Mouse (Mus musculus) cerebellum, postnatal 36 days (tissue): ENCODE results near the gene Tmem189.

Experiments
- DNase-seq, 2 experiments: peaks; one replicate each; pipeline ENCODE4 v3.0.0; 2021 to 2022; ENCODE audit warnings: mixed read lengths in 2 of 2

The Tmem189 gene

GRCm38 (mm10) chr2:167689501-167690218 lies at the start of gene Tmem189:
Gene Tmem189 (minus strand): TSS chr2:167689822.
- peak; percentile 33 to 49 for DNase-seq

- DNase-seq = no peak
These were observed 49.4 kb upstream of the Tmem189 start for GRCm38 (mm10) chr2:167739030-167739429.

GRCm38 (mm10) chr2:167734861-167735260 lies 45.2 kb upstream of the Tmem189 start:
- no peak for DNase-seq

DNA sequence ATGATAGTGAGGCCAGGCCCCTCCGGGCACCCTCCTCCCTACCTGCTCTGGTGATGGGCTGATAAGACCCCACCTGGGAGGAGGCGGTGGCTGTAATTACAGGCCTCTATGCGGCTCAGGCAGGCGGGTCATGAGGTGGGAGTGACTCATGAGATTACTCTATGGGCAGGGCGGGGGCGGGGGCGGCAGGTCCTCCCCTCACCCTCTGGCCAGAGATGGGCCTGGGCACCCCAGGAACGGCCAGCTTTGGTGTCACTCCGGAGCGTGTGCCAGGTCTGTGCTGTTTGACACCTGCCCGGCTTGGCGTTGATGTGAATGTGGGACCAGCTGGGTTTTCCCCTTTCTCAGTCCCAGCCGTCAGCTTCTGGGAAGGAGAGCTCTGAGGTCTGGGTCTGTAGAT lies 41.5 kb upstream of the Tmem189 start:
- no peak for DNase-seq

- no peak for DNase-seq
These were observed 40.4 kb upstream of the Tmem189 start for GRCm38 (mm10) chr2:167730036-167730435.

GRCm38 (mm10) chr2:167727161-167727560 lies 37.5 kb upstream of the Tmem189 start:
- DNase-seq = peak in 1 of 2 experiments; percentile 27

DNA sequence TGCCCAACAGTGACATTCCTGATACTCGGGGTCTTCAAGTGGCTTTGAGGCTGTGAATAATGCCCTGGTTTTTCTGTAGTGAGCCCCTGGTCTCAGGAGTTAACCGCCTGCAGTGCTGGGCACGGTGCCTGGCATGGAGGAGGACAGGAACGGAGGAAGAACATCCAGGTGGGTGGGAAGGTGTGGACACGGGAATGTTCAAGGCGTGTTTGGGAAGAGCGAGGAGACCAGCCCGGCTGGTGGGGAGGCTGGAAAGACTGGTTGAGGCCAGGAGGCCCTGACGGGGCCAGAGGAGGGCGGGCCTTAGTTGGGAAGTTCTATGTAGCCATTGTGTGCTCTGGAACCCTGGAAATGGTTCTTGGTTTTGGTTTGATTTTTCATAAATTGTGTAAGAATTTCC lies 36.3 kb upstream of the Tmem189 start:
- no peak for DNase-seq

GRCm38 (mm10) chr2:167723589-167724206 lies 34.1 kb upstream of the Tmem189 start:
- DNase-seq = no peak

- DNase-seq = no peak
These were observed 32.9 kb upstream of the Tmem189 start for GRCm38 (mm10) chr2:167722538-167722937.

GRCm38 (mm10) chr2:167721159-167721882 lies 31.7 kb upstream of the Tmem189 start:
- DNase-seq = no peak

DNA sequence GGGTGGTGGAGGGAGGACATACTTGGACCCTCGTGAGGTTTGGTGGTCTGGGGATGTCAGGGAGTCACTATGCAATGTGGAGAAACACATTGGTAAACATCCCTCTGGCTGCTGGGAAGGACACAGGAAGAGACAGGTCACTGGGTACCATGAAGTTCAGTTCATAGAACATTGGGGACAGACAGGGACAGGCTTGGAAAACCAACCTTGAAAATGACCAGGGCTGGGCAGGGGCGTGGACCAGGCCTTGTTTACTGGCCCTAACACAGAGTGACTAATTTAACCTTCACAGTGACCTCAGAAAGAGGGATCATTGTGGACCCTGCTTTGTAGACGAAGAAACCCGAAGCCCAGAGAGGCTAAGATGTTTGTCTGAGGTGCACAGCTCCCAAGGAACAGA lies 29.9 kb upstream of the Tmem189 start:
- DNase-seq = no peak

DNA sequence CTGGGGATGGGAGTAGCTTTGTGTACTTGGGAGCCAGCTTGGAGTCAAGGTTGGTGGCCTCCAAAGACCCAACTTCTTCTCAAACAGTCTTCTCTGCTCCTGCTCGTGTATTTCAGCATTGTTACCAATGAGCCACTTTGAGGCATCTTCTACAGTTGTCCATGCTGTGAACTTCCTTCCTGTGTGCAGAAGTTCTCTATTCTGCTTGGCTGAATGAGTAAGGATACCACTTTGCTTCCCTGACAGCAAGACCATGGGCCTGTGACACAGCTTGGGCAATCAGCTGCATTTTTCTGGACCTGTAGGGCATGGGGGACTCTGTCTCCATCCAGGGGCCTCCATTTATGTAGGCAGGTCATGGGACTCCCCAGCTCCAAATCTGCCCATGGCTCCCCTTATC lies 27.6 kb upstream of the Tmem189 start:
- DNase-seq = no peak

DNA sequence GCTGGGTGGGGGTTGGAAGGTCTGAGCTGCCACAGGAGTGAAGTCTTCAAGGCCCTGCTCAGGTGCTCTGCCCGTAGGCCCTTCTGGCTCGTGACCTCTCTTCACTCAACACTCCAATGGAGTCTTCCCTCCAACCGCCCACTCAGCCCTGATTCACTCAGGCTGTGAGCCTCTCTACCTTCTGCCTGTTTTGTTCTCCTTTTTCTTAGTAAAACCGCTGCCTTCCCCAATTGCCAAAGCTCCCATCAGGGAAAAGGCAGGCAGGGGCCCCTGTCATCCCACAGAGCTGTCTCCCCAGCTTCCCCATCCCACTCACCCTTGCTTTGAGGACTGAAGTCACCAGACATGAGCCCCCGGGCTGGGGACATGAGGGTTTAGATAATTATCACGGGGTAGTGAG lies 25.4 kb upstream of the Tmem189 start:
- no peak for DNase-seq

DNA sequence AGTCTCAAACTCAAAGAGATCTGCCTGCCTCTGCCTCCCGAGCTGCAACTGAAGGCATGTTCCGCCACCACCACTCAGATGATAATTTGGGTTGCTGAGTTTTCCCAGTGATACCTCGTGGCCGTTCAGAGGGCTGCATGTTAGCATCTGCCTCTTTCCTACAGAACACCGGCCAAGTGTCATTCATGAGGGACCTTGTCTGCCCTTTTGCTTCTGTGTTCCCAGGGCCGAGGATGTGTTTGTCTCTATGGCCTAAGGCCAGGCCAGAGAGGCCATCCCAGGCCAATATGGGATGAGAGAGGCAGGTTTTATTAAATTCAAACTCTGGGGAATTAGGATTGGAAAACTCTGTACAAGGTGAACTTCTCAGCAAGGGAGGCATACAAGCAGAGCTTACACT lies 24.7 kb upstream of the Tmem189 start:
- no peak for DNase-seq

- DNase-seq = no peak
These were observed 23.5 kb upstream of the Tmem189 start for GRCm38 (mm10) chr2:167712872-167713821.

DNA sequence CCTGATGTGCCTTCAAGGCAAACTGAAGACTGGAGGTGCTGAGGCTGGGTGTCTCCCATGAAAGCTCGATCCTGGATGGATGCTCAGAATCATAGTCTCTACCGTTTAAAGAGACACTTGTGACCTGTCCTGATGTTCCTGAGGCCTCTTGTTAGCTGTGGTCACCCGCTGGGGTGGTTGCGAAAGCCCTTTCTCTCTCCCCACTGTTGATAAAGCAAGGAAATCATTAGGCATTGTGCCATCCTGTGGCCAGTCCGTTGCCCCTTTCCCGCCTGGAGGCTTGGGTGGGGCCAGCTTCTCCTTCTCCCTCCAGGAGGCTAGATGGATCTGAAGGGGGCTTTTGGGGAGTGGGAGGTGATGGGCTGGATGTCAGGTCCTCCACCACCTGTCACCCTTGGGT lies 21.0 kb upstream of the Tmem189 start:
- DNase-seq = no peak

DNA sequence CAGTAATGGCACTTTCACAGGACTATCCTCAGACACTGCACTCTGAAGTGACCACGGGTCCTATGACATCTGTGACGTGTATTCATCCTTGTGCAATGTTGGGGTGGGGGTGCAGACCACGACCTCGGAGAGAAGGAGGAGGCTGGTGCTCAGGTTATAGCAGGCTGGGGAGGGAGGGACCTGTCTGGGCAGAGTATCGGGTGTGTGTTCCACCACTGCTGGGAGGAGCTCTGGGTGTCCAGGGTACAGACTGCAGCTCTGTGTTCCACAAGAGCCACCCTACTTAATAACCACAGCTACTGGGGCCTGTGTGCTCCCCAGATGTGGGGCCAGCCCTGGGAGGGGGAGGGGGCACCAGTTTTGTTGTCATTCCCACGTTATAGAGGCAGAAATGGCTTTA lies 20.3 kb upstream of the Tmem189 start:
- no peak for DNase-seq

DNA sequence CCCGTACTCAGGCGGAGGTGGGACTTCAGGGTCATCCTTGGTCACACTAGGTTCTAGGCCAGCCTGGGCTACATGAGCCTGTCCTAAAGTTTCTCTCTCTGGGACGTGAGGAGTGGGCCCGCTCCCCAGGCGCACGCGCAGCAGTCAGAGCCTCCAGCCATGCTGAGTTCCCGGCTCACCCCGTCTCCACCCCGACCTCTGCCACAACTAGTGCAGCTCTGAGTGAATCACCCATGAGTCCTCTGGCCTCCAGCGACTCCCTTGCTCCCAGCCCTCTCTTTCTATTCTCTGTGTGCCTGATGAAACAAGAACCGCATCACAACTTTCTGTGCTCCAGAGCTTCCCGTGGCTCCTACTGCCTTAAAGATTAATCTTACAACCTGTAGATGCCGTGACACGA lies 18.8 kb upstream of the Tmem189 start:
- no peak for DNase-seq

- DNase-seq = no peak
These were observed 16.7 kb upstream of the Tmem189 start for GRCm38 (mm10) chr2:167706183-167706939.

DNA sequence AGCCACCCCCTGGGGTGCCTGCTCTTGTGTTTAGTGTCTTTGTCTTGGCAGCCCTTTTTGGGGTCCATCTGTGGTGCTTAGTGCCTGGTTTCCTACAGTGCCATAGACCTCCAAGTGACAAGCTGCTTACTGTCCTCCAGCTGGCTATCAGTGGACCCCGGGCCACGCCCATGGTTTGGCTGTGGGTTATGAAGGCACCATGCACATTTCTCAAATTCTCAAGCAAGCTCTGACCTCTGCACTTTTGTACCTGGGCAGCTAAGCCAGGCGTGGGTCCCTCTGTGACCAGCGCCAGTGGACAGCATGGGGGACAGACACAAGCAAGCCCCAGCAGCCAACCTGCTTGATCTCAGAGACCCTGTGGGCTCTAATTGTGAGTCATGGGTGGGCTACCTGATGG lies 14.8 kb upstream of the Tmem189 start:
- DNase-seq = no peak

DNA sequence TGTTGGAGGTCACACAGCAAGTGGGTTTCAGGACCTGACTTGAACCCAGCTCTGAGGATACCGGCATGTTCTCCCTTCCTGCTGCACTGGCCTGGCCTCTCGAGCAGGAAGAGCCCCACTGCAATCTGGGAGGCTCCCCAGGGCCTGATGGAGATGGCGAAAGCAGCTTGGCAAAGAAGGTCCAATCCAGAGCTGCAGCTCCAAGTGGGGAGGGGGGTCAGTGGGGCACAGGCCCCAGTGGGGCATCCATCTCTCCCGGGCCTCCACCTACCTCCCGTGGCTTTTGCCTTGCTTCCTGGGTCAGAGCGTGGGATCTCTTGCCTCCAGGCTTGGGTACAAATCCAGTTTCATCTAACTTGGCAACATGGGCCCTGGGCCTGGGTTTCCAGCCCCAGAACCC lies 12.5 kb upstream of the Tmem189 start:
- no peak for DNase-seq

DNA sequence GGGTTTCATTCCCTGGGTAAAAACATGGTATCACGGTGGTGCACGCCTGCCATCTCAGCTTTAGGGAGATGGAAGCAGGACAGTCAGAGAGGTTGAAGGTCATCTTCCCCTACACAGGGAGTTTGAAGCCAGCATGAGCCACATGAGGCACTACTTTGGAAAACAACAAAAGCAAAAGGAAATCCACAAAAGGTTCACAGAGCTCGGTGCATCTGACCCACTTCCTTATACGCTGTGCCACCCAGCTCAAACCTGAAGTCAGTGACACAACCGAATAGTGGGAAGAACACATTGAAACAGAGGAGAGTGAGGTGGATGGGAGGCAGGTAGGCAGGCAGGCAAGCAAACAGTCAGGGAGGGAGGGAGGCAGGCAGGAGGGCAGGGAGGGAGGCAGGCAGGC lies 11.8 kb upstream of the Tmem189 start:
- no peak for DNase-seq
